Mouse (Mus musculus): ENCODE results near the gene Matn1. TPM values are rescaled to one million over a fixed set of nuclear protein-coding genes. Genes with fewer than 3 reads are reported as not detected.

Matn1 gene
- total RNA-seq, 2 experiments from 2014 or later = 1.1 to 1.4 TPM

- intact Hi-C loops (cut with DNase I) = no loop called here
- no peak overlapping the region for H3K4me3 ChIP-seq
- TF ChIP-seq CTCF (IDR thresholded peaks at IDR 0.05) = no peak
- no peak overlapping the region for H3K27ac ChIP-seq
- DNase-seq (ENCODE audit: extremely low spot score in 1 of 2, low spot score in 2 of 2) = no peak
Measured at GRCm38 (mm10) chr4:130994556-130994955, 50.4 kb downstream of the Matn1 start.

DNA sequence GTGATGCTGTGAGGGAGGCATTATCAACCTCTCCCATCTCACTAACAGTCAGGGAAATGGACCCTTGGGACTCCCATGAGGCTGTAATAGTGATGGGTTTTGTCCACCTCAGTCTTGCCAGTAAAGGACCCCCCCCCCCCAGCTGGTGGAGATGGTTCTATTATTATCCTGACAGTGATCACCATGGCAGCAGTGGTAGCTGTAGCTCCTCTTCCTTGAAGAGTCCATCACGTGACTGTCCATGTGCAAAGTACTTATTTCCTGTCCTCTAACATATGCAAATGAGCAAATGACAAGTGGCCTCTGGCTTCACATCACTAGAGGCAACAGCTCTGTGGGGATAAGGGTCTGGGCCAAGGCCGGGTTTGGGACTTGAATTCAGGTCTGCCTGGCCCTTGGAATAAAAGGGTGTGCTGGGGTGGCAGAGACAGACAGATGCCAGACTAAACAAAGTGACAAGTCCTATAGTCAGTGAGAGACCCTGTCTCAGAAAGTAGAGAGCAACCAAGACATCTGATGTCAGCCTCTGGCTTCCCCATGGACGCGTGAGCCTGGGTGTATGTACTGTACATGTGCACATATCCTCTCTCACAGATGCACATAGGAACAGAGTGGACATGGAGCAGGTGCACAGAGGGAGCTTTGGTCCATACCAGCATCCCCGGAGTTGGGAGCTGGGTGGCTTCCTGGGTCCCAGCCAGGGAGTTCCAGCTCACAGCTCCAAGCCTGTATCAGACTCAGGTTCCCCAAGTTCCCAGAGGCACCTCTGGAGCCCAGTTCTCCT, 55.8 kb downstream of the Matn1 start:
- no peak overlapping the region for H3K4me3 ChIP-seq
- no peak overlapping the region for H3K27ac ChIP-seq
- DNase-seq (ENCODE audit: extremely low spot score in 1 of 2, low spot score in 2 of 2) = no peak
- intact Hi-C loops (cut with DNase I) = no loop called here
- no peak for TF ChIP-seq CTCF (IDR thresholded peaks at IDR 0.05)

- H3K4me3 ChIP-seq = no peak overlapping the region
- TF ChIP-seq CTCF (IDR thresholded peaks at IDR 0.05) = no peak
- intact Hi-C loops (cut with DNase I) = no loop called here
- no peak for DNase-seq (ENCODE audit: extremely low spot score in 1 of 2, low spot score in 2 of 2)
- H3K27ac ChIP-seq = no peak overlapping the region
Measured at GRCm38 (mm10) chr4:131000614-131001178, 56.5 kb downstream of the Matn1 start.

Other genes starting within 250 kb of the Matn1 start
- 100 to 1,000 TPM; 136 to 167 TPM for gene Sdc3, start 151.8 kb upstream of the Matn1 start, total RNA-seq (2021)
- gene Laptm5, start 31.3 kb upstream of the Matn1 start, total RNA-seq (2021) = 10 to 100 TPM; 32.1 to 33.9 TPM